Mouse (Mus musculus): ENCODE data around the gene Syt9. TPM values are rescaled to one million over a fixed set of nuclear protein-coding genes. Genes with fewer than 3 reads are reported as not detected.

The Syt9 gene
- polyA plus RNA-seq, 1 experiment = 0.05 TPM

GRCm38 (mm10) chr7:107560675-107561074, 190.1 kb downstream of the Syt9 start:
- DNase-seq (ENCODE audit: low read depth in 1 of 2, low spot score in 2 of 2) = no peak
- no peaks in the 10 kb centered on the region for H3K4me1 ChIP-seq (ENCODE audit: control insufficient read depth, insufficient read depth, insufficient read length)
- H3K27ac ChIP-seq (ENCODE audit: insufficient read depth, low read length) = no peak overlapping the region
- H3K36me3 ChIP-seq (ENCODE audit: control insufficient read depth, insufficient read depth, low read length) = no peaks in the 10 kb centered on the region
- WGBS = 87% methylated on average over 2 of the region's 2 CpGs
- no peak for TF ChIP-seq POLR2A (IDR thresholded peaks at IDR 0.05; ENCODE audit: low read depth, low read length)
- TF ChIP-seq CTCF (IDR thresholded peaks at IDR 0.05; ENCODE audit: extremely low read depth, insufficient read depth, insufficient read length, insufficient replicate concordance) = no peak
- no peak overlapping the region for H3K4me3 ChIP-seq (ENCODE audit: extremely low read depth, insufficient read depth, insufficient read length)
- H3K27me3 ChIP-seq (ENCODE audit: control insufficient read depth, insufficient read depth, low read length) = no peaks in the 10 kb centered on the region

DNA sequence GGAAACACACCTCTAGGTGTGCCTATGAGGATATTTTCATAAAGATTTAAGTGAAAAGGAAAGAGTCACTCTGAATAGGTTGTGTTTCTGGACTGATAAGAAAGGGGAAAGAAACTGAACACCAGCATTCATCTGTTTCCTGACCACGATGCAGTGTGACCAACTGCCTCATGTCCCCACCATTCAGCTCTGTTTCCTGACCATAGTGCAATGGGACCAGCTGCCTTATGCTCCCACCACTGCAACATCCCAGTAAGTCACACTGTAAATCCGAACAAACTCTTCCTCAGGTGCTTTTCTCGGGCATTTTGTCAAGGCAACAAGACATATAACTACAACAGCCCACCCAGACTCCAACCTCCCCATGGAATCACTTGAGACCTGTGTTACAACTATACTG, 191.1 kb downstream of the Syt9 start:
- Histone ChIP-seq H3K4me3 (ENCODE audit: extremely low read depth, insufficient read depth, insufficient read length) (no peak overlapping the region), H3K27me3 (ENCODE audit: control insufficient read depth, insufficient read depth, low read length) (no peaks in the 10 kb centered on the region), H3K27ac (ENCODE audit: insufficient read depth, low read length) (no peak overlapping the region), H3K36me3 (ENCODE audit: control insufficient read depth, insufficient read depth, low read length) (no peaks in the 10 kb centered on the region), H3K4me1 (ENCODE audit: control insufficient read depth, insufficient read depth, insufficient read length) (no peaks in the 10 kb centered on the region)
- WGBS = 16% methylated on average over 3 of the region's 3 CpGs
- DNase-seq (ENCODE audit: low read depth in 1 of 2, low spot score in 2 of 2) = no peak
- TF ChIP-seq POLR2A (IDR thresholded peaks at IDR 0.05; ENCODE audit: low read depth, low read length) = no peak
- TF ChIP-seq CTCF (IDR thresholded peaks at IDR 0.05; ENCODE audit: extremely low read depth, insufficient read depth, insufficient read length, insufficient replicate concordance) = no peak

DNA sequence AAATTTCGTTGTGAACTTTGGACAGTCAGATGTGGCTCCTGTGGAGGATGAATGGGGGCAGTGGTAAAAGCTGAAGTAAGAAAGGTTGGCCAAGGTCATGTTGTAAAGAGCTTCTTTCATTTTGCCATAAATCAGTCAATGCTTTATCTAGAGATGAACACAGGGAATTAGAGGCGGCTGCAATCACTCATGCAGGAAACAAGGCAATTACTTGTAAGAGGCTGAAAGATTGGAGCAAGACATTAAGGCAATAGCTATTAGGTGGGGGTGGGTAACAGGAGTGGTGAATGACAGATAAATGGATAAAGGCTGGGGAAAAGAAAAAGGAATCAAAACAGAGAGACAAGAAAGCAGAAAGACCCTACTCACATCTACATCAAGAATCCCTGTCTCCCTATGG, 193.2 kb downstream of the Syt9 start:
- no peaks in the 10 kb centered on the region for H3K4me1 ChIP-seq (ENCODE audit: control insufficient read depth, insufficient read depth, insufficient read length)
- no peak for DNase-seq (ENCODE audit: low read depth in 1 of 2, low spot score in 2 of 2)
- WGBS = 66% methylated on average over 2 of the region's 2 CpGs
- no peak overlapping the region for H3K27ac ChIP-seq (ENCODE audit: insufficient read depth, low read length)
- TF ChIP-seq CTCF (IDR thresholded peaks at IDR 0.05; ENCODE audit: extremely low read depth, insufficient read depth, insufficient read length, insufficient replicate concordance) (no peak), POLR2A (IDR thresholded peaks at IDR 0.05; ENCODE audit: low read depth, low read length) (no peak)
- no peaks in the 10 kb centered on the region for H3K36me3 ChIP-seq (ENCODE audit: control insufficient read depth, insufficient read depth, low read length)
- no peaks in the 10 kb centered on the region for H3K27me3 ChIP-seq (ENCODE audit: control insufficient read depth, insufficient read depth, low read length)
- H3K4me3 ChIP-seq (ENCODE audit: extremely low read depth, insufficient read depth, insufficient read length) = no peak overlapping the region

- H3K27me3 ChIP-seq (ENCODE audit: control insufficient read depth, insufficient read depth, low read length) = no peaks in the 10 kb centered on the region
- peak within 1 kb of the TSS; percentile 28; the same call in 1 of the 2 replicates for H3K27ac ChIP-seq (ENCODE audit: insufficient read depth, low read length)
- DNase-seq (ENCODE audit: low read depth in 1 of 2, low spot score in 2 of 2) = no peak
- peak within 1 kb of the TSS; percentile 38; the same call in 1 of the 2 replicates for H3K4me3 ChIP-seq (ENCODE audit: extremely low read depth, insufficient read depth, insufficient read length)
- H3K4me1 ChIP-seq (ENCODE audit: control insufficient read depth, insufficient read depth, insufficient read length) = no peaks in the 10 kb centered on the region
- 90% methylated on average over 7 of the region's 7 CpGs for WGBS
- H3K36me3 ChIP-seq (ENCODE audit: control insufficient read depth, insufficient read depth, low read length) = no peaks in the 10 kb centered on the region
- TF ChIP-seq POLR2A (IDR thresholded peaks at IDR 0.05; ENCODE audit: low read depth, low read length) (no peak), CTCF (IDR thresholded peaks at IDR 0.05; ENCODE audit: extremely low read depth, insufficient read depth, insufficient read length, insufficient replicate concordance) (no peak)
These were observed 196.7 kb downstream of the Syt9 start, which contains the start of gene Olfml1 for GRCm38 (mm10) chr7:107567261-107567671. Gene Olfml1 (plus strand): TSS chr7:107567446.

DNA sequence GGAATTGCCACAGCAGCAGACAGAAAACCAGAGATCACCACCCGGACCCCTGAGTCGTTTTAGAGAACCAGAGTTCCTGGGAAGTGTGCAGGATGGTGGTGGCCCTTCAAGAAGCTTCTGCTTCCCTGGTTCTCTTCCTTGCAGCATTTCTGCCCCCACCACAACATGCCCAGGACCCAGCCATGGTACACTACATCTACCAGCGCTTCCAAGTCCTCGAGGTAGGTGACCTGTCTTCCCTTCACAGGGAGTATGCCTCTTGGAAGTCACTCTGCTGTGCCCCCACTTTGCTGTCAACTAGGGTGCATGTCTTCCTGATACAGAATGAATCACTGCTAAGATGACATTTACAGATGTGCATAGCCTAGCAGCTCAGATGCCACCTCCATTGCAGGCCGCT, 197.1 kb downstream of the Syt9 start:
- peak overlapping the region; percentile 3; the same call in 1 of the 2 replicates for H3K27ac ChIP-seq (ENCODE audit: insufficient read depth, low read length)

DNA sequence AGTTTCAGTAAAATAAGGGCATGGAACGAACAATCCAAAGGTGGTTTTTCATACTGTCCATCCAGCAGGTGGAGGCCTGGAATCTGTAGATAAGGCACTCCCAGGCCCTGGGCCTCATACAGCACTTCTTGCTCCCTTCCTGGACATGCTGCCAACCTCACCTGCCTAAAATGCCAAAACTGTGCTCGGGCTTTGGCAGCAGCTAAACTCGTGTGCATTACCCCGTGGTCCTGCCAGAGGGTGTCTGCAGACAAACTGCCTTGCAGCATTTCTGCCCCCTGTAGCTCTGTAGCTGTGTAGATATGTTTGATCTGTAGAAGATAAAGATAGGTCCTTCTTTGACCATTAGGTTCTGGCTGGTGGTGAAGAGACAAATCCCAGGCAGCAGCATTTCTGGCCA, 198.4 kb downstream of the Syt9 start:
- no peak for DNase-seq (ENCODE audit: low read depth in 1 of 2, low spot score in 2 of 2)
- TF ChIP-seq CTCF (IDR thresholded peaks at IDR 0.05; ENCODE audit: extremely low read depth, insufficient read depth, insufficient read length, insufficient replicate concordance) = no peak
- Histone ChIP-seq H3K4me3 (ENCODE audit: extremely low read depth, insufficient read depth, insufficient read length) (no peak overlapping the region), H3K27me3 (ENCODE audit: control insufficient read depth, insufficient read depth, low read length) (no peaks in the 10 kb centered on the region), H3K36me3 (ENCODE audit: control insufficient read depth, insufficient read depth, low read length) (no peaks in the 10 kb centered on the region), H3K27ac (ENCODE audit: insufficient read depth, low read length) (no peak overlapping the region), H3K4me1 (ENCODE audit: control insufficient read depth, insufficient read depth, insufficient read length) (no peaks in the 10 kb centered on the region)
- 47% methylated on average over 4 of the region's 4 CpGs for WGBS

More for the DNA sequence above, 197.1 kb downstream of the Syt9 start:
- Histone ChIP-seq H3K36me3 (ENCODE audit: control insufficient read depth, insufficient read depth, low read length) (no peaks in the 10 kb centered on the region), H3K4me1 (ENCODE audit: control insufficient read depth, insufficient read depth, insufficient read length) (no peaks in the 10 kb centered on the region), H3K27me3 (ENCODE audit: control insufficient read depth, insufficient read depth, low read length) (no peaks in the 10 kb centered on the region), H3K4me3 (ENCODE audit: extremely low read depth, insufficient read depth, insufficient read length) (no peak overlapping the region; the same call in 1 of the 2 replicates)
- no peak for DNase-seq (ENCODE audit: low read depth in 1 of 2, low spot score in 2 of 2)
- 78% methylated on average over 5 of the region's 5 CpGs for WGBS
- no peak for TF ChIP-seq POLR2A (IDR thresholded peaks at IDR 0.05; ENCODE audit: low read depth, low read length)
- no peak for TF ChIP-seq CTCF (IDR thresholded peaks at IDR 0.05; ENCODE audit: extremely low read depth, insufficient read depth, insufficient read length, insufficient replicate concordance)

DNA sequence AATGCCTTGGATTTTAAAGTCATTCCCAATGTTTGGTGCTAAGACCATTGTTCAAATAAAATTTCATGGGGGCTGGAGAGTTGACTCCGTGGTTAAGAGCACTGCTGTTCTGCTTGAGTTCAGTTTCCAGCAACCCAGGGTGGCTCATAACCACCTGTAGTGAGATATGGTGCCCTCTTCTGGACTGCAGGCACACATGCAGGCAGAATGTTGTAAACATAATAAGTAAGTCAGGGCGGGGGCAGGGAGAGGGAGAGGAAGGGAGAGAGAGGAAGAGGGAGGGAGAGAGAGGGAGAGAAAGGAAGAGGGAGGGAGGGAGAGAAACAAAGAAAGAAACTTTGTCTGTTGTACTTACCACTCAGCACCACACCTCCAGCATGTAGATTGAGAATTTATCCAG, 203.3 kb downstream of the Syt9 start:
- WGBS = 69% methylated on average over 2 of the region's 2 CpGs
- Histone ChIP-seq H3K27me3 (ENCODE audit: control insufficient read depth, insufficient read depth, low read length) (no peaks in the 10 kb centered on the region), H3K36me3 (ENCODE audit: control insufficient read depth, insufficient read depth, low read length) (no peaks in the 10 kb centered on the region), H3K27ac (ENCODE audit: insufficient read depth, low read length) (no peak overlapping the region), H3K4me3 (ENCODE audit: extremely low read depth, insufficient read depth, insufficient read length) (no peak overlapping the region), H3K4me1 (ENCODE audit: control insufficient read depth, insufficient read depth, insufficient read length) (no peaks in the 10 kb centered on the region)
- no peak for DNase-seq (ENCODE audit: low read depth in 1 of 2, low spot score in 2 of 2)
- peak; percentile 21; the same call in 1 of the 2 replicates for TF ChIP-seq CTCF (IDR thresholded peaks at IDR 0.05; ENCODE audit: extremely low read depth, insufficient read depth, insufficient read length, insufficient replicate concordance)
- TF ChIP-seq POLR2A (IDR thresholded peaks at IDR 0.05; ENCODE audit: low read depth, low read length) = no peak

Data from spleen, adult 2 months (tissue).